Mouse (Mus musculus): ENCODE results near the gene Lrrc27.

Gene Lrrc27

GRCm38 (mm10) chr7:139214596-139215340 lies 2.0 kb downstream of the Lrrc27 start:
- DNase-seq (ENCODE audit: low spot score): peak; percentile 31

DNA sequence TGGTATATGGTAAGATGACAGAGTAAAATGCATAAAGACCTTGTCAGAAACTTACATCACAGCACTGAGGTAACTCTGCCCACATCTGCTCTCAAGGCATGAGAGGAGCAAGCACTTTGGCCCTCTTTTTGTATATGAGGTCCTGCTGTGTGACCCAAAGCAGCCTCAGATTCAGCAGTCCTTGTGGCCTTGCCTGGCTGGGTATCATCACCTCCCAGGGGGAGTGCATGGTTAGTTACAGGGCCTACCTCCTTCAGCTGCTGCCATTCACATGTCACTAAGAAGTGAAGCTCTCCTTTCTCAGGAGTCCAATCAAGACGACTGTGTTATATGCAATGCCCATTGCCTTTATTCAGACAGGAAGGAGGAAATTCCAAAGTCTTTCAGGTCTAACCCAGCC lies 2.7 kb downstream of the Lrrc27 start:
- peak; percentile 32 for DNase-seq (ENCODE audit: low spot score)

GRCm38 (mm10) chr7:139215946-139216345 lies 3.2 kb downstream of the Lrrc27 start:
- DNase-seq (ENCODE audit: low spot score): peak; percentile 28

- DNase-seq (ENCODE audit: low spot score): peak; percentile 19
These were observed 3.7 kb downstream of the Lrrc27 start for GRCm38 (mm10) chr7:139216464-139216863.

DNA sequence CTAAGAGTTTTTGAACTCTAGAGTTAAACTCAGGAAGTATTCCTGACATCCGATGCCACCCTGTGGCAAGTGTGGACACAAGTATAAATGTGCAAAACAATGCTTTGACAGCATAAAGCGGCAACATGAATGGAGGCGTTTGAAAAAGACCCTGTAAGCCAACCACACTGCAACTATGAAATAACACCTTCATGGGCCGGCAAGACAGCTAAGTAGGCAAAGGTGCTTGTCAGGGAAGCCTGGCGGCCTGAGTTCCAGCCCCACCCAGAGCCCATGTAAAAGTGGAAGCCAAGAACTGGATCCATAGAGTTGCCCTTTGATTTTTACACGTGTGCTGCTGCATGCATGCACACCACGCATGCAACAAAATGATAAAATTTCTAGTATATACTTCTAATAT lies 4.3 kb downstream of the Lrrc27 start:
- peak; percentile 31 for DNase-seq (ENCODE audit: low spot score)

DNA sequence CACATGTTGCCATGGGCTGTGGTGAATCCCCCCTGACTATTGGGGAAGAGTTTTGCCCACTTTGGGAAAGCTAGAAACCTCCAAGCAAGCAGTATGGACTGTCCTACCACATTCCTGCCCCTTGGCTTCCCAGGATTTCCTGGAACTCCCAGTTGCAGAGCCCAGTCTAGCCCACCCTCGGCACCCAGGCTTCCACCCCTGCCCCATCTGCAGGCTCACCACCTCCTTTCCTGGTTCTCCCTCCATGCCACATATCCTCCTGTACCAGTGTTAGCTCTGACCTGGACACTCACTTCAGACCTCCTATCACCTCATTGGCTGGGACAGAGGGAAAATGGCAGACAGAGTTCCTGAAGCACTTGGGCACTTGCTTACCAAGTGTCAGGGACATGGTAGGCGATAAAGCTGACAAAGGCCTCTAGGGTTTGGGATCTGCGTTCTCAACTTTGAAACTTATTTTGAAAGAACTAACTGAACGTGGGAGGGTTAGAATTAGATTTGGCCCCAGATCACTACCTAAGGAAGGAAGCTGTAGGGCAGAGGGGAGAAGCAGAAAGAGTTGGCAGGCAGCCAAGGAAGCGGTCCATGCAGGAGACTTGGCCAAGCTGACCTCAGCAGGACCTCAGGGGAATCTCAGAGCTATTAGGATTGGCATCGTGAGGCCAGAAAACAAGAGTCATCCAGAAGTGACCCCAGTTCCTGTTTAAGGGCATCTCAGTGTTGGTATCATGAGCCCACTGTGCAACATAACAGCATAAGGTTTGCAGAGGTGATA lies 6.0 kb downstream of the Lrrc27 start:
- DNase-seq (ENCODE audit: low spot score): peak; percentile 73

GRCm38 (mm10) chr7:139219486-139219885 lies 6.7 kb downstream of the Lrrc27 start:
- DNase-seq (ENCODE audit: low spot score): peak; percentile 40

DNA sequence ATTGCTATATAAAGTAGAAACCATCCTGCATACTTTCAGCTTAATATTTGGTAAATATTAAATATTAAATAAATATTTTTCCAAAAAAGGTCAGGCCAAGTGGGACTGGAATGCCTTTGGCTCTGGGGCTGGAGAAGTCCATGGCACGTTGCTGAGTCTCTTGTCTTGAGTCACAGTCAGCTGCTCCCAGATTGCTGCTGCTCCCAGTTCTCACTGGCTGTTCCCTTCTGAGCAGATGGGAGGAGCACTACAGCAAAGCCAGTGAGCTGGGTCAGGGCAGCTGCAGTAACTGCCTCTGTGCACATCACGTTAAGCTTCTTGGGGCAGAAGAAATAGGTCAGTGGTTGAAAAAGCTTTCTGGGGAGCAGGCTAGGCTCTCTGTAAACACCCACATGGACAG lies 7.5 kb downstream of the Lrrc27 start:
- peak; percentile 41 for DNase-seq (ENCODE audit: low spot score)

- DNase-seq (ENCODE audit: low spot score): peak; percentile 33
These were observed 8.3 kb downstream of the Lrrc27 start for GRCm38 (mm10) chr7:139221072-139221471.

DNA sequence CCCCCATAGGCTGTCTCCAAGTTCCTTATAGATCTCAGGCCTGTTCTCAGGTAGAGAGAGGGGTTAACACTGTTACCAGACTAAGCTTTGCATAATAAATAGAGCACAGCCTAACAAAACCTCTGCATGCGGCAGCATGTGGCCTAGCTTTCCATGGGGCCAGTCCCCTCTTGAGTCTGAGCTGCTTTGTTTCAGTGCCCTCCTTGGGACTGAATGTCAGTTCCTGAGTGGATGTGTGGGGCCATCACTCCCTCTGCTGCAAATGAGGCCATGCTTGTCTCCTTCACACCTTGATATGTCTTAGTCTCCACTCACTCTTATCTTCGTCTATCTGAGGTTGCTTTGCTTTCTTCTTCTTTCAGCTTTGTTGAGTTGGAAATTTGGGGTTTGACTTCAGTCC lies 9.1 kb downstream of the Lrrc27 start:
- peak; percentile 26 for DNase-seq (ENCODE audit: low spot score)

- peak; percentile 15 for DNase-seq (ENCODE audit: low spot score)
These were observed 9.6 kb downstream of the Lrrc27 start for GRCm38 (mm10) chr7:139222341-139222740.

DNA sequence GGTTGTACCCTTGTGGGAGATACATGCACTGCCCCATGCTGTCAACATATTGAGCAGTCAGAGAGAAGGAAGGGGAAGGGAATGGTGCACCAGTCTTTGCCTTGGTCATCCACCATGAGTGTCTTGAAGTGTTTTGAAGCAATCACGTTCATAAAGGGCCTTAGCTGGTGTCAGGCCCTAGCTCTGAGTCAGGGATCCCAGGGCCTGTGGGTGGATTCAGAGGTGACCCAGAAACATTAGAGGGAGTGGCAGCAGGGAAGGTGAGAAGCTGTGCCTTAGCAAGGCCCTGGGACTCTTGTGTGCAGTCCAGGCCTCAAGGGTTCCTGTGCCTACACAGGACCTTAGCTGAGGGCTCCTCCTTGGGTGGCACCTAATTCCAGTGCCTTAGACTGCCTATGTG lies 11.3 kb downstream of the Lrrc27 start:
- DNase-seq (ENCODE audit: low spot score): peak; percentile 22

DNA sequence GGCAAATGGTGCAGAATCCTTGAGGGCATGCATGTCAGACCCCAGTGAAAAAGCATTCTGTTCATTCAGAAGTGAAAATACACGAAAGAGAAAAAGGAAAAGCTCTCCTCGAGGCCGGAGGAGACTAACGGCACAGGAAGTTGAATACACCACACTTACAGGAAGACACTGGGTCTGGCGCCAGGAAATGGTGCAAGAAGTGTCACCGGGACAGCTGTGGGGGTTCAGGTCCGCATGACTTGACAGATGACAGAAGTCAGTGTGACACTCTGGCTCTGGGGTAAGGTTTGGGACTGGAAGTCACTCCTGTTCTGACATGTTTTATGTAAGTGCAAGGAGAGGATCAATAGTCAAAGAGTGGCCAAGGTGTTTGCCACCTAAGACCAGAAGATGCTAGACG lies 11.9 kb downstream of the Lrrc27 start:
- peak; percentile 46 for DNase-seq (ENCODE audit: low spot score)

DNA sequence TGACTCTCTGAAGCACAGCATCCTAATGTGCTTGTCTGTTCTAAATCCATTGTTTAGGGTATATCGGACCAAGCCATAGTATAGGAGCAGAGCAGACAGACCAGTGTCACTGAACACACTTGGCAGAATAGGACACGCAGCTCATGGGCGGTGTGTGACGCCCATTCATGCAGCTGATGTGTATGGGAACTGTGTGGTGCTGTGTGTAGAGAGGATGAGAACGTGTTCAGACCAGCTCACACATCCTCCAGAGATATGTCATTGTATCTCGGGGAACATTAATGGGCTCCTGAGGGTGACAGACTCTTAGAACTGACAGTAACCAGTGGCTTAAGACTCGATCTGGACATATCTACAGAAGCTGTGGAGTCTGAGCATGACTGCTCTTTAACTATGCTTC lies 13.6 kb downstream of the Lrrc27 start:
- DNase-seq (ENCODE audit: low spot score): peak; percentile 28

- DNase-seq (ENCODE audit: low spot score): no peak
These were observed 15.8 kb downstream of the Lrrc27 start for GRCm38 (mm10) chr7:139228447-139229171.

DNA sequence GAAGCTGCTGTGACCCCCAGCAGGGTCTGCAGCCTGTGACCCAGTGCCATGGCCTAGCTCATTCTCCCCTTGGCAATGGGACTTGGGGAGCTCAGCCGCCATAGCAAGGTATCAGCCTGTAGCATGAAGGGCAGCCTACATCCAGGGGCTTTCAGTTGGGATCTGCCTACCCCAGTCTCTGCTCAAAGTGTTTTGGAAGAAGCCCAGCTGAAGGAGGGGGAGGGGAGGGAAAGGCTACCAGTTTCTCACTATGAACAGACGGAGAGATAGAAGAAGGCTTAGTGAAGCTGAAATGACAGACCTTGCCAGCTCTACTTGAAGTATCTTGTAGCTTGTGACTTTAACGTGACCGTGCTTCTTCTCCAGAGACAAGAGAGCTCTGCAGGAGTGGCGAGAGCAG lies 17.0 kb downstream of the Lrrc27 start:
- no peak for DNase-seq (ENCODE audit: low spot score)

- no peak for DNase-seq (ENCODE audit: low spot score)
These were observed 17.5 kb downstream of the Lrrc27 start for GRCm38 (mm10) chr7:139230241-139230640.

DNA sequence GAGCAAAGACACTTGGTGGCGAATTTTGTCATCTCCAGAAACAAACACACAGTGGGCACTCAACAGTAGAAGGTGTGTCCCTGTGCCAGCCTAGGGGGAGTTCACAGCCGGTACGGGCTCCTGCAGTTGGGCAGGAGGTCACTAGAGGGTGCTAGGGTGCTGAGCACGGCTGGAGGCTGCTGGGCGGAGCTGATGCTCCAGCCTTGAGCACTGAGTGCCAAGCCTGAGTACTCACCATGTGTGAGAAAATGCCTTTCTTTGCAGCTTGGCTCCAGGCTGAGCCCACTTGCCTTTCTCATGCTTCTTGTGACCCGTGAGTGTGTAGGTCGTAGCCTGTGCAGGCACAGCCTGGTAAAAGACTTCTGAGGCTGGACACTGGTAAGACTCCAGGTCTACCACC lies 20.9 kb downstream of the Lrrc27 start:
- peak; percentile 94 for DNase-seq (ENCODE audit: low spot score)

GRCm38 (mm10) chr7:139234426-139235188 lies 21.8 kb downstream of the Lrrc27 start:
- DNase-seq (ENCODE audit: low spot score): peak; percentile 71

DNA sequence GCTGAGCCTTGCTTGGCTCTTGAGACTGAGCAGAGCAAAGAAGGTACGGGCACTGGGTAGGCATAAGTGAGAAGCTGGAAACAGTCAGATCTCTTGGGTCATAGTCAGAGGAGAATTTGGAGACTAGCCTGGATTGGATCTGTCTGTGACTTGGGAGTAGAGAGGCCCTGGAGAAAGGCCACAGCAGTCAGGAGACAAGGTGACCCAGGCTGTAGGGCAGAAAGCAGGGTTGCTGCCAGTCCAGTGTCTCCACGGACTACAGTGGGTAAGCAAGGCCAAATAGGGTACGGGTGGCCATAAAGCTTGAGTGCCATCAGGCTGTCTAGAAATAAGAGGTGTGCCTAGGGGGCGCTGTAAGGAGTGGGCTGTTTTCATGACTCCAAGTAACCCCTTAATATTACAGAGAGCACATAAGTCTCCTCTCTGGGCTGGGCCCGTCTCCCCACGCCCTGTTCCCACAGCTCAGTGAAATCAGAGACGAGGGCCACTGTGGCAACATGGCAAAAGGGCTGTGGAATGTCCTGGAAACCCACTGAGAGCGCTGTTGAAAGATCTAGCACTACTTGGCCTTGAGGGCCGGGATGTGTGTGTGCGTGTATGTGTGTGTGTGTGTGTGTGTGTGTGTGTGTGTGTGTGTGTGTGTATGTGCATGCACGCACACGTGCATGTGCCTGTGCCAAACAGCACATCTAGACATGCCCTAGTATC lies 23.0 kb downstream of the Lrrc27 start:
- DNase-seq (ENCODE audit: low spot score): no peak

DNA sequence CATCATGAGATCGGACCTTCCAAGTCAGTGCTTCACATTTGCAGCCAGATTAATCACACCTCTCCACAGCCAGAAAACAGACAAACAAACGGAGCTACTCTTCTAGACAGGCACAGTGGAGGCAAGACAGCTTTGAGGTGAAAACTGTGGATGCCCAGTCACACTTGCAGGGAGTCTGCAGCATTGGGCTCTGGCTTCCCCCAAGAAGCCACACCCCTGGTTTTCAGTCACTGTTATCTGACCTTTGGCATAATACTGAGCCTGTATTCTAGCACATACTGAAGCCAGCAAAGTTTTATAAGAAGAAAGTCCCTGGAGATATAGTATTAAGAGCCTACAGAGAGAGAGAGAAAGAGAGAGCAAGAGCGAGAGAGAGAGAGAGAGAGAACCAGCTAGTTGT lies 26.6 kb downstream of the Lrrc27 start:
- no peak for DNase-seq (ENCODE audit: low spot score)
